Mouse (Mus musculus): Measurements from ENCODE around the gene Olfr1309. TPM values are rescaled to one million over a fixed set of nuclear protein-coding genes. Genes with fewer than 3 reads are reported as not detected.
"Not testable (repeated sequence)": the region's sequence is repeated elsewhere in the genome, so short reads cannot be mapped to it uniquely, and the experiment has no call there.

Olfr1309 gene
- 0.12 and 0.56 TPM in 2 replicates for polyA plus RNA-seq (2011; ENCODE audit: insufficient read length, low read depth, missing spikeins)

GRCm38 (mm10) chr2:111990181-111990580, at the start of gene Olfr1309:
TSS of gene Olfr1309 (minus strand) at chr2:111990281.
- Histone ChIP-seq H3K4me1 (ENCODE audit: control insufficient read depth, insufficient read depth, low read length) (no peaks in the 10 kb centered on the region), H3K27ac (ENCODE audit: insufficient read depth, low read length) (no peak within 1 kb of the TSS), H3K4me3 (ENCODE audit: insufficient read depth, low read length) (no peak within 1 kb of the TSS)
- TF ChIP-seq POLR2A (IDR thresholded peaks at IDR 0.05; ENCODE audit: low read depth, low read length) (no peak), CTCF (IDR thresholded peaks at IDR 0.05; ENCODE audit: borderline replicate concordance, insufficient read depth, low read length) (no peak)

GRCm38 (mm10) chr2:112026971-112027370, 36.9 kb upstream of the Olfr1309 start:
- H3K27ac ChIP-seq (ENCODE audit: insufficient read depth, low read length); H3K4me3 ChIP-seq (ENCODE audit: insufficient read depth, low read length); H3K4me1 ChIP-seq (ENCODE audit: control insufficient read depth, insufficient read depth, low read length): not testable (repeated sequence)

GRCm38 (mm10) chr2:112024312-112024711, 34.2 kb upstream of the Olfr1309 start, which contains the start of gene Olfr1311:
TSS of gene Olfr1311 (minus strand) at chr2:112024412.
- Histone ChIP-seq H3K4me3 (ENCODE audit: insufficient read depth, low read length) (no peak within 1 kb of the TSS), H3K4me1 (ENCODE audit: control insufficient read depth, insufficient read depth, low read length) (no peaks in the 10 kb centered on the region), H3K27ac (ENCODE audit: insufficient read depth, low read length) (no peak within 1 kb of the TSS)
- no peak for TF ChIP-seq CTCF (IDR thresholded peaks at IDR 0.05; ENCODE audit: borderline replicate concordance, insufficient read depth, low read length)
- TF ChIP-seq POLR2A (IDR thresholded peaks at IDR 0.05; ENCODE audit: low read depth, low read length): no peak

- H3K4me1 ChIP-seq (ENCODE audit: control insufficient read depth, insufficient read depth, low read length): no peaks in the 10 kb centered on the region
- no peak overlapping the region for H3K27ac ChIP-seq (ENCODE audit: insufficient read depth, low read length)
- no peak for TF ChIP-seq POLR2A (IDR thresholded peaks at IDR 0.05; ENCODE audit: low read depth, low read length)
- no peak for TF ChIP-seq CTCF (IDR thresholded peaks at IDR 0.05; ENCODE audit: borderline replicate concordance, insufficient read depth, low read length)
- no peak overlapping the region for H3K4me3 ChIP-seq (ENCODE audit: insufficient read depth, low read length)
Observed at GRCm38 (mm10) chr2:112014900-112015299, 24.8 kb upstream of the Olfr1309 start.

- H3K4me3 ChIP-seq (ENCODE audit: insufficient read depth, low read length): no peak within 1 kb of the TSS
- no peak within 1 kb of the TSS for H3K27ac ChIP-seq (ENCODE audit: insufficient read depth, low read length)
- no peaks in the 10 kb centered on the region for H3K4me1 ChIP-seq (ENCODE audit: control insufficient read depth, insufficient read depth, low read length)
- TF ChIP-seq POLR2A (IDR thresholded peaks at IDR 0.05; ENCODE audit: low read depth, low read length): no peak
- TF ChIP-seq CTCF (IDR thresholded peaks at IDR 0.05; ENCODE audit: borderline replicate concordance, insufficient read depth, low read length): no peak
Observed at GRCm38 (mm10) chr2:112012608-112013007, 22.5 kb upstream of the Olfr1309 start, which contains the start of gene Olfr1310. TSS of gene Olfr1310 (minus strand) at chr2:112012708.

- TF ChIP-seq CTCF (IDR thresholded peaks at IDR 0.05; ENCODE audit: borderline replicate concordance, insufficient read depth, low read length): no peak
- TF ChIP-seq POLR2A (IDR thresholded peaks at IDR 0.05; ENCODE audit: low read depth, low read length): no peak
- no peaks in the 10 kb centered on the region for H3K4me1 ChIP-seq (ENCODE audit: control insufficient read depth, insufficient read depth, low read length)
- no peak within 1 kb of the TSS for H3K27ac ChIP-seq (ENCODE audit: insufficient read depth, low read length)
- H3K4me3 ChIP-seq (ENCODE audit: insufficient read depth, low read length): no peak within 1 kb of the TSS
Observed at GRCm38 (mm10) chr2:111964844-111965243, 25.2 kb downstream of the Olfr1309 start, which contains the start of gene Olfr1308. TSS of gene Olfr1308 (minus strand) at chr2:111964944.

- H3K4me1 ChIP-seq (ENCODE audit: control insufficient read depth, insufficient read depth, low read length): no peaks in the 10 kb centered on the region
- TF ChIP-seq POLR2A (IDR thresholded peaks at IDR 0.05; ENCODE audit: low read depth, low read length): no peak
- TF ChIP-seq CTCF (IDR thresholded peaks at IDR 0.05; ENCODE audit: borderline replicate concordance, insufficient read depth, low read length): no peak
- no peak within 1 kb of the TSS for H3K27ac ChIP-seq (ENCODE audit: insufficient read depth, low read length)
- no peak within 1 kb of the TSS for H3K4me3 ChIP-seq (ENCODE audit: insufficient read depth, low read length)
Observed at GRCm38 (mm10) chr2:111949340-111949739, 40.7 kb downstream of the Olfr1309 start, which contains the start of gene Olfr1307. TSS of gene Olfr1307 (minus strand) at chr2:111949440.

Other genes starting within 250 kb of the Olfr1309 start
- not detected in 2 replicates for gene Olfr1301, start 239.3 kb downstream of the Olfr1309 start, polyA plus RNA-seq (2011; ENCODE audit: insufficient read length, low read depth, missing spikeins)
- gene Olfr1302, start 212.9 kb downstream of the Olfr1309 start, polyA plus RNA-seq (2011; ENCODE audit: insufficient read length, low read depth, missing spikeins): not detected in 2 replicates
- gene Olfr1303, start 169.9 kb downstream of the Olfr1309 start, polyA plus RNA-seq (2011; ENCODE audit: insufficient read length, low read depth, missing spikeins): not detected in 2 replicates
- not detected in 2 replicates for gene Olfr1305, start 113.1 kb downstream of the Olfr1309 start, polyA plus RNA-seq (2011; ENCODE audit: insufficient read length, low read depth, missing spikeins)
- gene Olfr1306, start 74.0 kb downstream of the Olfr1309 start, polyA plus RNA-seq (2011; ENCODE audit: insufficient read length, low read depth, missing spikeins): not detected in 2 replicates
- gene Olfr1307, start 40.8 kb downstream of the Olfr1309 start, polyA plus RNA-seq (2011; ENCODE audit: insufficient read length, low read depth, missing spikeins): 0.03 TPM in 1 of 2 replicates, not detected in the other
- not detected in 2 replicates for gene Olfr1308, start 25.3 kb downstream of the Olfr1309 start, polyA plus RNA-seq (2011; ENCODE audit: insufficient read length, low read depth, missing spikeins)
- gene Olfr1310, start 22.4 kb upstream of the Olfr1309 start, polyA plus RNA-seq (2011; ENCODE audit: insufficient read length, low read depth, missing spikeins): 0.48 and 0.51 TPM in 2 replicates
- not detected in 2 replicates for gene Olfr1311, start 34.1 kb upstream of the Olfr1309 start, polyA plus RNA-seq (2011; ENCODE audit: insufficient read length, low read depth, missing spikeins)
- gene Olfr1312, start 60.0 kb upstream of the Olfr1309 start, polyA plus RNA-seq (2011; ENCODE audit: insufficient read length, low read depth, missing spikeins): 0.15 and 0.39 TPM in 2 replicates
- 0.37 and 0.39 TPM in 2 replicates for gene Olfr1313, start 87.6 kb upstream of the Olfr1309 start, polyA plus RNA-seq (2011; ENCODE audit: insufficient read length, low read depth, missing spikeins)
- 1.6 and 2.3 TPM in 2 replicates for gene Olfr1314, start 106.5 kb upstream of the Olfr1309 start, polyA plus RNA-seq (2011; ENCODE audit: insufficient read length, low read depth, missing spikeins)
- gene Olfr1315-ps1, start 125.2 kb upstream of the Olfr1309 start, polyA plus RNA-seq (2011; ENCODE audit: insufficient read length, low read depth, missing spikeins): 1.2 and 1.8 TPM in 2 replicates
- 1.3 and 1.9 TPM in 2 replicates for gene Olfr1316, start 144.7 kb upstream of the Olfr1309 start, polyA plus RNA-seq (2011; ENCODE audit: insufficient read length, low read depth, missing spikeins)
- gene Olfr1317, start 150.0 kb upstream of the Olfr1309 start, polyA plus RNA-seq (2011; ENCODE audit: insufficient read length, low read depth, missing spikeins): not detected in 2 replicates
- not detected in 2 replicates for gene Olfr1318, start 163.9 kb upstream of the Olfr1309 start, polyA plus RNA-seq (2011; ENCODE audit: insufficient read length, low read depth, missing spikeins)
- 21.6 and 25.3 TPM in 2 replicates for gene Lpcat4, start 249.2 kb upstream of the Olfr1309 start, polyA plus RNA-seq (2011; ENCODE audit: insufficient read length, low read depth, missing spikeins)